Mouse (Mus musculus) small intestine, adult 2 months (tissue): ENCODE results near the gene Eno2. TPM values are rescaled to one million over a fixed set of nuclear protein-coding genes. Genes with fewer than 3 reads are reported as not detected.

Source experiments
- H3K27ac ChIP-seq: fragments of 200-500 bp; 2 replicates; pipeline ENCODE4 v1.5.1; 2012; ENCODE audit warnings: low read depth, low read length, control low read depth, inconsistent platforms; ENCODE audit not compliant: insufficient read depth
- H3K27me3 ChIP-seq: fragments of 200-500 bp; 2 replicates; pipeline ENCODE4 v1.6.1; 2012; ENCODE audit warnings: mild to moderate bottlenecking, moderate library complexity, low read length, inconsistent platforms; ENCODE audit not compliant: control insufficient read depth, insufficient read depth
- H3K36me3 ChIP-seq: fragments of 200-500 bp; 2 replicates; pipeline ENCODE4 v1.6.1; 2012; ENCODE audit warnings: mild to moderate bottlenecking, low read length, control low read depth, inconsistent platforms; ENCODE audit not compliant: control insufficient read depth, insufficient read depth
- H3K4me1 ChIP-seq: fragments of 200-500 bp; 2 replicates; pipeline ENCODE4 v1.6.1; 2012; ENCODE audit warnings: low read length, inconsistent platforms, mixed read lengths; ENCODE audit not compliant: control insufficient read depth, insufficient read depth, insufficient read length
- H3K4me3 ChIP-seq: fragments of 200-500 bp; 2 replicates; pipeline ENCODE4 v1.5.1; 2012; ENCODE audit warnings: low read depth, mild to moderate bottlenecking, control low read depth, inconsistent platforms, low read length, moderate library complexity
- CTCF ChIP-seq: fragments of 200-500 bp; IDR thresholded peaks from 2 replicates; pipeline ENCODE4 v1.5.1; 2012; ENCODE audit warnings: low read depth, mild to moderate bottlenecking, control low read depth, inconsistent platforms, low read length, moderate library complexity, mixed read lengths; ENCODE audit not compliant: insufficient replicate concordance, insufficient read length; ENCODE audit errors: extremely low read depth
- POLR2A ChIP-seq: fragments of 200-500 bp; IDR thresholded peaks from 2 replicates; pipeline ENCODE4 v1.6.1; 2012; ENCODE audit warnings: low read depth, mild to moderate bottlenecking, control low read depth, inconsistent platforms, low read length, moderate library complexity
- WGBS: fragments of 180-500 bp; shearing (Covaris S2); methylation state at CpG from one replicate; pipeline ENCODE4 v1.1.7; 2018; 5-methylcytosine and 5-hydroxymethylcytosine counted together
- polyA plus RNA-seq: library from polyadenylated mRNA; depleted of rRNA; stranded (reverse); fragments of >200 nt; gene quantifications from 2 replicates; pipeline ENCODE4 v1.2.3, GENCODE M21; 2012

Eno2 gene
- polyA plus RNA-seq, 1 experiment: 1.7 TPM

GRCm38 (mm10) chr6:124755831-124756595 lies 13.5 kb downstream of the Eno2 start, which contains the start of the genes Gm45234 and Atn1:
Gene Gm45234 (minus strand): TSS chr6:124756021.
Gene Atn1 (minus strand): TSS chr6:124756524.
- no peak for TF ChIP-seq CTCF
- H3K27me3 ChIP-seq: no peaks in the 10 kb centered on the region
- H3K4me1 ChIP-seq: peaks cover 8% of the 10 kb centered on the region
- 1% methylated on average over 88 of the region's 100 CpGs for WGBS
- peak within 1 kb of the TSS; percentile 51 for H3K27ac ChIP-seq
- no peaks in the 10 kb centered on the region for H3K36me3 ChIP-seq
- H3K4me3 ChIP-seq: peak within 1 kb of the TSS; percentile 86

GRCm38 (mm10) chr6:124755306-124755705 lies 14.2 kb downstream of the Eno2 start:
- TF ChIP-seq POLR2A (no peak), CTCF (no peak)
- WGBS: 4% methylated on average over 3 of the region's 3 CpGs
- Histone ChIP-seq H3K27me3 (no peaks in the 10 kb centered on the region), H3K36me3 (no peaks in the 10 kb centered on the region), H3K27ac (no peak overlapping the region), H3K4me3 (peak overlapping the region; percentile 86), H3K4me1 (peaks cover 8% of the 10 kb centered on the region)

GRCm38 (mm10) chr6:124753861-124754260 lies 15.6 kb downstream of the Eno2 start:
- TF ChIP-seq CTCF: no peak
- no peak for TF ChIP-seq POLR2A
- peaks cover 8% of the 10 kb centered on the region for H3K4me1 ChIP-seq
- 43% methylated on average over 2 of the region's 2 CpGs for WGBS
- no peaks in the 10 kb centered on the region for H3K27me3 ChIP-seq
- no peak overlapping the region for H3K4me3 ChIP-seq
- H3K36me3 ChIP-seq: peaks cover 6% of the 10 kb centered on the region
- H3K27ac ChIP-seq: no peak overlapping the region

- Histone ChIP-seq H3K36me3 (peaks cover 17% of the 10 kb centered on the region), H3K4me1 (peaks cover 7% of the 10 kb centered on the region), H3K27ac (no peak overlapping the region), H3K27me3 (no peaks in the 10 kb centered on the region), H3K4me3 (no peak overlapping the region)
- TF ChIP-seq POLR2A: no peak
- TF ChIP-seq CTCF: no peak
- 77% methylated on average over 8 of the region's 8 CpGs for WGBS
These were observed 19.1 kb downstream of the Eno2 start for GRCm38 (mm10) chr6:124750405-124750804.

- WGBS: 88% methylated on average over 7 of the region's 7 CpGs
- no peaks in the 10 kb centered on the region for H3K27me3 ChIP-seq
- no peak for TF ChIP-seq POLR2A
- TF ChIP-seq CTCF: no peak
- H3K36me3 ChIP-seq: peaks cover 26% of the 10 kb centered on the region
- H3K4me3 ChIP-seq: no peak overlapping the region; the same call in 1 of the 2 replicates
- H3K27ac ChIP-seq: no peak overlapping the region
- peaks cover 10% of the 10 kb centered on the region for H3K4me1 ChIP-seq
These were observed 22.5 kb downstream of the Eno2 start for GRCm38 (mm10) chr6:124746654-124747632.

GRCm38 (mm10) chr6:124746296-124746605 lies 23.2 kb downstream of the Eno2 start:
- Histone ChIP-seq H3K4me3 (peak overlapping the region; percentile 76), H3K27ac (peak overlapping the region; percentile 63; the same call in 1 of the 2 replicates), H3K36me3 (peaks cover 26% of the 10 kb centered on the region), H3K4me1 (peaks cover 13% of the 10 kb centered on the region), H3K27me3 (no peaks in the 10 kb centered on the region)
- 19% methylated on average over 8 of the region's 8 CpGs for WGBS
- TF ChIP-seq POLR2A: no peak
- no peak for TF ChIP-seq CTCF
